Mouse (Mus musculus): ENCODE results near the gene Gucy2e.

DNA sequence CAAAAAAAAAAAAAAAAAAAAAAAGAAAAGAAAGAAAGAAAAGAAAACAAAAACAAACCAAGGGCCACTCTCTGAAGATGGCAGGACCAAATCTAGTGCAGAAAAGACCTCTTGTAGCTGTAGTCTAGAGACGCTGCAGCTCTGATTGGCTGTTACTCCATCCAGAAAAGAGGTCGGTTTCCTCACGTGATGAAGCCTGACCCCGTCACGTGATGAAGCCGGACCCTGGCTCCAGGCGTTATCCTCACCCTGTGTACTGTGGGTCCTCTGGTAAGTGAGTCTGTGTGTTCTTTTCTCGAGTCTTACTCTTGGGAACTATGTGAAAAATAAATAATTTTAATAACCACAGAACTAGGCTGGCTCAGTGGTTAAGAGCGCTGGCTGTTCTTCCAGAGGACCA, 28.6 kb upstream of the Gucy2e start:
- TF ChIP-seq EP300 (optimal IDR thresholded peaks at IDR 0.05): no peak
- no peak for TF ChIP-seq CTCF (IDR thresholded peaks at IDR 0.05; ENCODE audit: low read depth)

Data from stomach, postnatal 0 days (tissue).